Mouse (Mus musculus) ZHBTc4 (cell line): ENCODE measurements at regions not wholly inside any gene's neighbourhood (a gene's known extent, or its start where the extent isn't known, plus 50 kb on each side); places are given as distances from the start of the nearest gene placed in this dataset.
"Not testable (repeated sequence)": the region's sequence is repeated elsewhere in the genome, so short reads cannot be mapped to it uniquely, and the experiment has no call there.

Source experiments
- DNase-seq: peaks from one replicate; pipeline ENCODE4 v3.0.0-alpha.2; 2011; ENCODE audit warnings: low read depth, low spot score

GRCm38 (mm10) chr8:126081279-126081678 is 86.3 kb downstream of the Kcnk1 start:
- DNase-seq, result peak; percentile 25

DNA sequence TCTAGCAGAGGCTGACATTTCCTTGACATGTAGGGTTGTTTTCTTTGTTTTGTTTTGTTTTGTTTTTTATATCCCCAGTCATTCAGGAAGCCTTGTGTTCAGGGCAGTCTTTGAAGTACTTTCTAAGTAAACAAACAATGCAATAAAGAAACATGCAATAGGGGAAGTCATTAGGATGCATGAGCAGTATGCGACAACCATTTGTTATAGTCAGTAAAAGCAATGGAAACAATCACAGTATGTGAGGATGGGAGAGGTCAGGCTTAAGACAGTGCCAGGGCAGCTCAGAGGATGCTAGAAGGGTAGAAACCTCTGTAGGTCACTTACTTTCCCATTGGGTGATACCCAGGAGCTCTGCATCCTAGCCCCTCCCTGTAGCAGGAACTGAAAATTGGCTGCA is 87.9 kb downstream of the Kcnk1 start:
- DNase-seq, result no peak

- no peak for DNase-seq
These were observed 95.8 kb downstream of the Kcnk1 start for GRCm38 (mm10) chr8:126090772-126091171.

DNA sequence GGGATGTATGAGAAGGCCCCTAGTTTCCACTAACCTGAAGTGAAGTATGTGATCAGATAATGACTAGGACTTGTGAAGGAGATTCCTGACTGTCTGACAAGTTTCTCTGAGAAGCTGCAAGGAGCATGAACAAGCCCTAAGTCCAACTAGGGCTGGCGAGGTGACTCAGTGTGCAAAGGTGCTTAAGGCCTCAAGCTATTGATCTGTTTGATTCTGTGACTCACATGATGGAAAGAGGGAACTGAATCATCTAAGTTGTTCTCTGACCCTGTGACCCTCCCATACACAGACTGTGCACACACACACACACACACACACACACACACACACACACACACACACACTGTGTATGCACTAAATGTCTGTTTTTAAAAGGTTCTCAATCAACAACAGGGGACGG is 99.0 kb downstream of the Kcnk1 start:
- DNase-seq, result no peak

DNA sequence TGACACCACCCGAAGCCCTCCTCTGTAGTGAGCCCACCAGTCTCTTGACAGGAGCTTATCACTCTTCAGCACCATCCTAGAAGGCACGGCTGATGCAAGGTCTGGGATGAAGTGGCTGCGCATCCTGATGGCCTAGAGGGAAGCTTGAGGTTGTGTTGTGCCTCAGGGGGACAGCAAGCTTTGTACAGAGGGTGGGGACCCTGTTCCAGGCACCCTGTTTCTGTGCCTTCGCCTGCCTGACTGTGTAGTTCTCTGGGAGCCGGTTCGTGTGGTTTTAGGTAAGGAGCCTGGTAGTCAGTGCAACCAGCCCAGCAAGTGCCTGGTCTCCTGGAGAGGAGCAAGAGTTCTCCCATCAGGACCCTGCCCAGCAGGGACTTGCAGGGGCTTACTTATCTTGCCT is 101.1 kb downstream of the Kcnk1 start:
- no peak for DNase-seq

GRCm38 (mm10) chr8:126096636-126097170 is 101.7 kb downstream of the Kcnk1 start:
- no peak for DNase-seq

DNA sequence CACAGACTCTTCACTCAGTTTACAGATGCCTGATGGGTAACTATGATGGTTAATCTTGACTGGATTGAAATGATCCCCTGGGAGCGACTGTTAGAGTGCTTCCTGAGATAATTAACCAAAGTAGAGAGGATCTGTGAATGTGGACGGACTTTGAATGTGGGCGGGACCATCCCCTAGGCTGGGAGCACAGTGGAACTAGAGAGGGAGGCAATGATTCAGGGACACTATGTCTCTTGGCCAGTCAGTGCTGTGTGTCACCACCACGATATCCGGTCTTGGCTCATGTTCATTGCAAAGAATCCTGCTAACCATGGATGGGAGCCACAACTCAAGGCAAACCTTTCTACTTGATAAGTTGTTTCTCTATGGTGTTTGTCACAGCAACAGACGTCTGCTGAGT is 103.9 kb downstream of the Kcnk1 start:
- DNase-seq, result no peak

GRCm38 (mm10) chr8:126099889-126100288 is 104.9 kb downstream of the Kcnk1 start:
- DNase-seq, result peak; percentile 21

DNA sequence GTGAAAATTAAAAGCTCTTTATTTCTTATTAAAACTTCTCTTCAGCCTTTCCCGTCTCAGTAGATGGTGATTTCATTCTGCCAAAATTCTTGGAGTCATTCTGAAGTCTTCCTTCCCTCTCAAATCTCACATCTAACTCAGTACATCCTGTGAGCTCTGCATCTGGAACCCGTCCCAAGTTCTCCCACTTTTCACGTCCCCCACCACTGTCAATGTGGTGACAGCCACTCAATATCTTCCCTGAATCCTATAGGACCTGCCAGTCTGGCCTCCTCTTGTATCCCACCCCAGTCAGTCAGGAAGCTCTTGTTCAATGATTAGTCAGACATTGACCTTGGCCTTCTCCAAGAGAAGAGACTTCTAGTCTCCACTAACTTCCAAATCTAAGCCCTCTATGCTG is 110.1 kb downstream of the Kcnk1 start:
- no peak for DNase-seq

DNA sequence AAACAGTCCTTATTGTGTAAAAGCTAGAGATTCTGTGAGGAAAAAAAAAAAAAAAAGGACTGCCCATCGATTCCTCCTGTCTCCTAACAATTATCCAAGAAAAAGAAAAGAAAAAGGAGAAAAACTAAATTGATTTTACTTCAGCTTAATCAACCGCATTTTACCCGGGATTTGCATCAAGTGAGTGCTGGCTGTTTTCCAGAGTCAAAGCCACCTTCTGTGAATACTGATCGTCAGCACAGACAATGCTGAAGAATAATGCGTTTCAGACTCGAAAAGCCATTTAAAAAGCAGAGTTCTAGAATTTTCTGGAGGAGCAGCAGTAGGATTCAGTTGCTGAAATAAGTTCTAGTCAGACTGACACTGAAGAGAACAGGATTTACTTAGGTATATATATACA is 131.1 kb downstream of the Kcnk1 start:
- DNase-seq, result no peak

GRCm38 (mm10) chr8:126132076-126132475 is 137.1 kb downstream of the Kcnk1 start:
- DNase-seq, result no peak

GRCm38 (mm10) chr8:126132918-126133317 is 137.9 kb downstream of the Kcnk1 start:
- DNase-seq, result not testable (repeated sequence)

DNA sequence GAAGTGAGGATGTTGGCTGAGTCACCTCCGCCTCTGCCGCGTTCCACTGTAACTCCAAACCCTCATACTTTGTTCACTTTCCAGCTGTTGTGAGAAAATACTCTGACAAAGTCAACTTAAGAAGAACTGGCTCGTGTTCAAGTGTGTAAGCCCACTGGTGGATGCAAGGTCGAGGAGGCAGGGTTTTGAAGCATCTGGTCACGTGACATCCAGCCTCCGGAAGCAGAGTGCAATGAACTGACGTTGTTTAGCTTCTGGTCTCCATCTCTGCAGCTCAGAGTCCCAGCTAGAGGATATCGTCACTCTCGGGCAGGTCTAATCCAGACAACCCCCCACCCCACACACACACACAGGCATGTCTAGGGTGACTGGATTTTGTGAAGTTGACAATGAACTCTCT is 140.1 kb downstream of the Kcnk1 start:
- DNase-seq, result no peak

DNA sequence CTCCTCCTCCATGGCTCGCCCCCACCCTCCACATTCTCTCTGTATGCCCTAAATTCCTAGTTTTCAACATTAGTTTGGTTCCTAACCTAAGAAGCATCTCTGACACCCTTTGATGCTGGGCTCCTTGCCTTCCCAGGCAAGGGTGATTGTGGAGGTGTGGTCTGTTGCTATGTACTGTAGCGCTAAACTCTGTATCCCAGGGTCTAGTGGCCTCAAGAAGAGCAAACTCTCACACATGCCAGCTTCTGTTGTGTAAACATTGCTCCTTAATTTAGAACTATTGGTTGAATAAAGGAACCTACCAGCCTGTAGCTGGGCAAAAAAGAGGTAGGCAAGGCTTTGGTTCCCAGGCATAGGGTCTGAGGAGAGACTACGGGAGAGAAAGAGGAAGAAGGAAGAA is 140.6 kb downstream of the Kcnk1 start:
- no peak for DNase-seq

DNA sequence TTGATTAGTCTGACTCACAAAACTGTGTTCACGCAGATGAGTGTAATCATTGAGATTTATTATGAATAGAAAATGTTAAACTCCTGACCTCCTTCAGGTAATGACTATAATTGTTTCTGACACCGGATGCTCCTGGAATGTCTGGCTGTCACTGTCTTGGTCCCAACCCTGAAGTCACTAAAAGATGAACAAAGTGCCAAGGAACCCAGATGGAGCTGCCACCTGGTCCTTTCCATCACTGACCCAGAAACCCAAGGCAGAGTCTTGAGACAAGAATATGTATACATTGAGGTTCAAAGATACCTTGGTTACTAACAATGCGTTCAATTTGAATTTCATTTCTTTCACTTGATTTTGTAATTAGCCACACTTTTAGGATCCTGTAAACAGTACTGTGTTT is 142.0 kb downstream of the Kcnk1 start:
- no peak for DNase-seq

GRCm38 (mm10) chr8:126137452-126137851 is 142.5 kb downstream of the Kcnk1 start:
- no peak for DNase-seq

- peak; percentile 57 for DNase-seq
These were observed 143.9 kb downstream of the Kcnk1 start for GRCm38 (mm10) chr8:126138645-126139545.

DNA sequence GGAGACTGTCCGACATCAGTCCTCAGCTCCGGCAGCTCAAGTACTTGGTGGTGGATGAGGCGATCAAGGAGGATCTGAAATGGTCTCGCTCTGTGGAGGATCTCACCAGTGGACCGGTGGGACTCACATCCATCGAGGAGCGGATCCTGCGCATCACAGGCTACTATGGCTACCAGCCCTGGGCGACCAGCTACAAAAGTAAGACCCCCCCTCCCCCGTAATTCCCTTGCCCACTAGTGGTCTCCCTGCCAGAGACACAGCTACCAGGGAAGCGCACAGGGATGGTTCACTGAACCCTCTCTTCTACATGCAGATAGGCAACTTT is 144.5 kb downstream of the Kcnk1 start:
- no peak for DNase-seq

DNA sequence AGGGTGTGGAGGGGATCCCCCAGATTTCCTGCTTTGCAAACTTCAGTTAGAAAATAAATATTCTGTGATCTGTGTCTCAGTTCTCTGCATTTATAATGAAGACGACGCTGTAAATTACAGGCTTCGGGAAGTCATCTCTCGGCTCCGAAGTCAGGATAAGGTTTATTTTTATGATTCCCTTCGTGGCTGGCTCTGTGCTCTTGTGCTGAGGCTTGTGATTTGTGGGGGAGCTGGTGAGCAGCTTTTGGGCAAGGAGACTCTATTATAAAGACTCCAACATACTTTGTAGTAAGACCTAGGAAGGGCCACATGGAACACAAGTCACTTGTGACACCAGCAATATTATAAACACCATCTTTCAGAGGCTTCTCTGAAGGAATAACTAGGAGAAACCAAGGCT is 146.0 kb downstream of the Kcnk1 start:
- DNase-seq, result no peak

DNA sequence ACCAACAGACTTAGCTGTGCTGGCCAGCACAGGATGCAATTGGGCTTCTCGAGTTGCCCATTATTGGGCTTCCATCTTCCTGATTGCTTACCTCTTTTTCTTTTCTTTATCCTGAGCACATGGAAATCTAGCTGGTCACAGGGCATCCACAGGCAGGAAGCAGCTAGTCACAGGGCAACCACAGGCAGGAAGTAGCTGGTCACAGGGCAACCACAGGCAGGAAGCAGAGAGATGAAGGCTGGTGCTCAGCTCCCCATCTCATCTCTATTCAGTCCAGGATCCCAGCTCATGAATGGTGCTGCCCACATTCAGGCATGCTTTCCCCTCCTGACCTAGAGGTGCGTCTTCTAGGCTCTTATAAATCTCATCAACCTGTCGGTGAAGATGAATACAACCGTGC is 146.8 kb upstream of the Slc35f3 start:
- DNase-seq, result no peak

DNA sequence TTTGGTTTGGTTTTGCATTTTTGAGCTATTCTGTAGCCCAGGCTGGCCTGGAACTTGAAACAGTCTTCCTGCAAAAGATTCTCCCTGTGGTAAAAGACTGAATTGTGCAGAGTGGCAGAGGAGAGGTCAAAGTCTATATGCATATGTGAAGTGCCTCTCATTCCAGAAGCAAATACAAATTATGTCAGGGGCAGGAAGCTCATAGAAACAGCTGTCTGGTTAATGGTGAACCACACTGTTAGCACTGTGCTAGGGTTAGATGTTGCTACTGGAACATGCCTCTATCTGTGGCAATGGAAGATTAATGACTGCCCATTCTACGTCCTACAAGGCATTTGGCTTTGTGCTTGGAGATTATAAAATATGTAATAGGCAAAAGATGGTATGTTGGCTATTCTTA is 144.4 kb upstream of the Slc35f3 start:
- no peak for DNase-seq

GRCm38 (mm10) chr8:126157452-126158185 is 140.7 kb upstream of the Slc35f3 start:
- peak; percentile 69 for DNase-seq

DNA sequence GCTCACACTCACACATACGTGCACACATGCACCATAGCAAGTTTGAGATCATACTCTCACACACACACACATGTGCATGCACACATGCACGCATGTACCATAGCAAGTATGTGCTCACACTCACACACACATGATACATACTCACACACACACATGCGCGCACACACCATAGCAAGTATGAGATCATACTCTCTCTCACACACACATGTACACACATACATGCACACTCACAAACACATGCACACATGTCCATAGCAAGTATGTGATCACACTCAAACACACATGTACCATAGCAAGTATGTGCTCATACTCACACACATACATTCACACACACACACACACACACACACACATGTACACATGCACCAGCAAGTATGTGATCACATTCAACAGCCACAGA is 138.9 kb upstream of the Slc35f3 start:
- no peak for DNase-seq
